Mouse (Mus musculus) splenic B cell, adult 2 months (primary cell): ENCODE data around the gene Lrig1.

ENCODE experiments used
- DNase-seq: peaks from one replicate; pipeline ENCODE4 v3.0.0-alpha.2; 2011; ENCODE audit warnings: low read depth, low spot score
- H3K27me3 ChIP-seq: 2 replicates; pipeline ENCODE4 v1.6.1; 2012; ENCODE audit warnings: mild to moderate bottlenecking, low read length, moderate library complexity, mixed read lengths; ENCODE audit not compliant: control insufficient read depth, poor library complexity, insufficient read depth, severe bottlenecking
- H3K36me3 ChIP-seq: 2 replicates; pipeline ENCODE4 v1.6.1; 2012; ENCODE audit warnings: mild to moderate bottlenecking, low read length, moderate library complexity, mixed read lengths; ENCODE audit not compliant: control insufficient read depth, poor library complexity, insufficient read depth, severe bottlenecking

Lrig1 gene

GRCm38 (mm10) chr6:94614346-94614745, 85.6 kb downstream of the Lrig1 start:
- H3K27me3 ChIP-seq = no peaks in the 10 kb centered on the region
- no peaks in the 10 kb centered on the region for H3K36me3 ChIP-seq
- no peak for DNase-seq

GRCm38 (mm10) chr6:94613235-94613895, 86.6 kb downstream of the Lrig1 start:
- Histone ChIP-seq H3K27me3 (no peaks in the 10 kb centered on the region), H3K36me3 (no peaks in the 10 kb centered on the region)
- no peak for DNase-seq

- Histone ChIP-seq H3K27me3 (no peaks in the 10 kb centered on the region), H3K36me3 (no peaks in the 10 kb centered on the region)
- DNase-seq = peak; percentile 48
Observed at GRCm38 (mm10) chr6:94604546-94604945, 95.4 kb downstream of the Lrig1 start.

DNA sequence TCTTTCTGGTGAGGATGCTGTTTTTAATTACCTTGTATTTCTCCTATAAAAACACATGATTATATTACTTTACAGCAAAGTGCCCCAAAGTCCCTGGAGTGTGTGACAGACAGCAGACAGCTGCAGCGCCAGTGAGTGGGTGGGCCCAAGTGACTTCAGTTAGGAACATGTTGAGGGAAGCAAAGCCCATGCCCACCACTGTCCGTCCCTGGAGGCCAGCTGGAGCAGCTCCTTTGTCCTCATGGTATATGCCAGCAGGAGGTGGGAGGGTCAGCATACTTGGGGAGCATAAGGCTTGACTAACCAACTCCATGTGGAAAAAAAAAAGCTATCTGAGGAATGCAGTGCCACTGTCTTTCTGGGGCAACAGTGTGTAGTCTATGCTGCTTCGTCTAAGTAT, 95.9 kb downstream of the Lrig1 start:
- Histone ChIP-seq H3K36me3 (no peaks in the 10 kb centered on the region), H3K27me3 (no peaks in the 10 kb centered on the region)
- no peak for DNase-seq

GRCm38 (mm10) chr6:94601811-94602210, 98.1 kb downstream of the Lrig1 start:
- Histone ChIP-seq H3K36me3 (no peaks in the 10 kb centered on the region), H3K27me3 (no peaks in the 10 kb centered on the region)
- peak; percentile 18 for DNase-seq

GRCm38 (mm10) chr6:94601101-94601500, 98.9 kb downstream of the Lrig1 start:
- no peaks in the 10 kb centered on the region for H3K27me3 ChIP-seq
- H3K36me3 ChIP-seq = no peaks in the 10 kb centered on the region
- no peak for DNase-seq

DNA sequence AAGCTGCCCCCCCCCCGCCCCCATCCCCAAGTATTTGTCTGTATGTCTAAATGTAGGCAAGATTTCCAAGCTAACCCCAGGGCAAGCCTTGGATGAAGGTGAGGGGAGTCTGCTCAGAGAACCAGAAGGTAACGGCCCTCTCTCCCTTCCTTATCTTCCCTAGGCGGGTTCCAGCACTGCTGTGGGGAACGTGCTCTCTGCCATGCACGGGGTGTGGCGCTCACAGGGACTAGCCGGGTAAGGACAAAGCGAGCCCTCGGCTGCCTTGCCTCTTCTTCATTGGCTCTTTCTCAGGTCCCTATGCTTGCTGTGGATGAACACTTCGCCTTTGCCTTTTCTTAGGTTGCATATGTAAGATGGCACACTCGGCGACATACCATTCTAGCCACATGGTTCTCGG, 100.9 kb downstream of the Lrig1 start:
- no peak for DNase-seq
- no peaks in the 10 kb centered on the region for H3K36me3 ChIP-seq
- H3K27me3 ChIP-seq = no peaks in the 10 kb centered on the region

GRCm38 (mm10) chr6:94598421-94598820, 101.5 kb downstream of the Lrig1 start:
- H3K27me3 ChIP-seq = no peaks in the 10 kb centered on the region
- H3K36me3 ChIP-seq = no peaks in the 10 kb centered on the region
- DNase-seq = no peak

DNA sequence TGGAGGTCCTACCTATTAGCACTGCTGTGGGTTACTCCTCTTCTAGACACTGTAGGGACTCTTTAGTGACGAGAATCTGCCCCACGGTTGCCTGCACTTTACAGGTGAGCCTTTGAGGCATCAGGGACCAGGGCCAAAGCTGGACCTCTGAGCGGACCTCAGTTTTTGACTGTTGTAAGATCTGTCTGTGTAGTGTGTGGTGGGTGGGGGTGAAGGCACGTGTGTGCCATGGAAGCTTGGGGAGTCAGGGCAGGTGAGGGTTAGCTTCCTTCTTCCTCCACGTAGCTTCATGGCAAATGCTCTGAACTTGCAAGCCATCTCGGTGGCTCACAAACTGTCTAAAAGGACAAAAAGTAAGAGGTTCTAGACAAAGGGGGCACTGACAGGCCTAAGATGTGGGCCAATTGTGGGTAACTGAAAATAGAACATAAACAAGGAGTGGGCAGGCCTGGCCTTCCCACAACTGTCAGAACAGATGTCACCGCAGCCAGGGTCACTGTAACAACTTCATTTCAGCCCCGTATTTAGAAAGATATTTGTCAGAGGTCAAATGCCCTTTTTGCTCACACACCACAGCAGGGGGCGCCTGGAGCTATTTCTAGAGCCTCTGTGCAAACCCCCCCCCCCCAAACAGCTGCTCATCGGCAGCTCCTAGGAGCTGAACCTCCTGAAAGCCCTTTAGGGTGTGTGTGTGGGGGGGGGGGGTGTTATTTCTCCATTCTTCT, 103.0 kb downstream of the Lrig1 start:
- no peaks in the 10 kb centered on the region for H3K27me3 ChIP-seq
- peak; percentile 45 for DNase-seq
- no peaks in the 10 kb centered on the region for H3K36me3 ChIP-seq

GRCm38 (mm10) chr6:94596051-94596760, 103.8 kb downstream of the Lrig1 start:
- Histone ChIP-seq H3K36me3 (no peaks in the 10 kb centered on the region), H3K27me3 (no peaks in the 10 kb centered on the region)
- DNase-seq = no peak

DNA sequence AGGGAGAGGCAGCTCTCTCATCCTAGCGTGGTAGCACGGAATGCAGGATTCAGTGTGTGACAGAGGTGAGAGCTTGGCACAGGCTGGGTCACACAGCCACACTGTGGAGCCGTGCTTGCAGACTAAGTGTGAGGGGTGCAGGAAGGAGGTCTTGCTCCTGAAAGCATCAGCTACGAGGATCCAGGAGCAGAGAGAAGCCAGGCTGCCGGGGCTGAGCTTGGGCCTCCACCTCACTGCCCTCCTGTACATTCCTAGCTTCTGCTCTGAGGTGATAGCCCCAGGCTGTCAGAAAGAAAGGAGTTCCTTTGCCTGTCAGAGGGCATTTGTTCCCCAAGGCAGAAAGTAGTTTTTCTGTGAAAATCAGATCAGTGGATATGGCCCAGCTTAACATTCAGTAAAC, 104.8 kb downstream of the Lrig1 start:
- no peak for DNase-seq
- H3K27me3 ChIP-seq = no peaks in the 10 kb centered on the region

GRCm38 (mm10) chr6:94594711-94595110, 105.2 kb downstream of the Lrig1 start:
- Histone ChIP-seq H3K36me3 (no peaks in the 10 kb centered on the region), H3K27me3 (no peaks in the 10 kb centered on the region)
- no peak for DNase-seq

More for the DNA sequence above, 104.8 kb downstream of the Lrig1 start:
- H3K36me3 ChIP-seq = no peaks in the 10 kb centered on the region

DNA sequence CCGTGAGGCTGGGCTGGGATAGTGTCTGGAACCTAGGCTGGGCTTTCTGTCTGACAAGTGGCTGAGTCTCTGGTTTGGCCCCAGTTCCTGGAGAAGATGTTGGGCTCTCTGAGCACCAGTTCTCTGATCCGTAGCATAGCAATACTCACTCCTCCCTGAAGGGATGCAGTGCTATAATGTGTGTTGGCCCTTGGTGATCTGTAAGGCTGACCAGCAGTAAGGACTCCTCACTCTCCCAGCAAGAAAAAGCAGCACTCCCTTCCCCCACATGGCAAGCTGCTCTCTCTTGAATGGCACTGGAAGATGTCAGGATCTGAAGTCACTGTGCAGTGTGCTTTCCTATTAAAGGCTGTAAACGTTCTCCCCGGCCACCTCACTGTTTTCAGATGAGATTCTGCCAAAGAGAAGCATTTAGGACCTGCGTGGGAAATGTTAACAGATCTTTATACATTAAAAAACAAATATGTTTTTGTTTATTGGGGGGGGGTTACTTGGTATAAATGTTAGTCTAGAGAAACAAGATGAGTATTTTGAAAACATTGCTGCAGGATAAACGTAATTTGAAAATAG, 105.8 kb downstream of the Lrig1 start:
- H3K27me3 ChIP-seq = no peaks in the 10 kb centered on the region
- no peak for DNase-seq
- no peaks in the 10 kb centered on the region for H3K36me3 ChIP-seq

DNA sequence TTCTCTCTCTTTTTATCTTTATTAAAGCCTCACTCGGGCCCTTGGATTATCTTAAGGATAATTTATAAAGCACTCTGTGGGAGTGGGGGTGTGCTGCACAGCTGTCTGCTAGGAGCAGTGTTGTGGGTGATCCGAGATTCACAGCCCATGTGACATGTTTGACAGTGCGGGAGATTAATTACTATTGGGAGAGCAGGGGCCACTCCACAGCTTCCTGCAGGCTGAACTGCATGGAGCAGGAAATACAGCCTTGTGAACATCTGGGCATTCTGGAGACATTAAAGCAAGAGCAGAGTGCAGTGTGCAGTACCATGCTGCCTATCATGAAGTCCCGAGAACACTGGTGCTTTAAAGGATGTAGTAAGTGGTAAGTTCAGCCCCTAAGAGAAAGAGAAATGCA, 107.2 kb downstream of the Lrig1 start:
- no peaks in the 10 kb centered on the region for H3K27me3 ChIP-seq
- no peaks in the 10 kb centered on the region for H3K36me3 ChIP-seq
- no peak for DNase-seq

- DNase-seq = no peak
- Histone ChIP-seq H3K27me3 (no peaks in the 10 kb centered on the region), H3K36me3 (no peaks in the 10 kb centered on the region)
Observed at GRCm38 (mm10) chr6:94592243-94592642, 107.7 kb downstream of the Lrig1 start.
